Mouse (Mus musculus): ENCODE results near the gene Endou. TPM values are rescaled to one million over a fixed set of nuclear protein-coding genes. Genes with fewer than 3 reads are reported as not detected.
A peak's percentile ranks its signal among the peaks of the same experiment; 100 is the strongest.

Endou gene
- 1.7 and 2.1 TPM in 2 replicates for polyA plus RNA-seq (2012; rRNA removed)

GRCm38 (mm10) chr15:97731111-97731510, at the start of gene Endou:
Gene Endou, minus strand, starts transcription at chr15:97731339.
- no peak for DNase-seq (ENCODE audit: low spot score)

DNA sequence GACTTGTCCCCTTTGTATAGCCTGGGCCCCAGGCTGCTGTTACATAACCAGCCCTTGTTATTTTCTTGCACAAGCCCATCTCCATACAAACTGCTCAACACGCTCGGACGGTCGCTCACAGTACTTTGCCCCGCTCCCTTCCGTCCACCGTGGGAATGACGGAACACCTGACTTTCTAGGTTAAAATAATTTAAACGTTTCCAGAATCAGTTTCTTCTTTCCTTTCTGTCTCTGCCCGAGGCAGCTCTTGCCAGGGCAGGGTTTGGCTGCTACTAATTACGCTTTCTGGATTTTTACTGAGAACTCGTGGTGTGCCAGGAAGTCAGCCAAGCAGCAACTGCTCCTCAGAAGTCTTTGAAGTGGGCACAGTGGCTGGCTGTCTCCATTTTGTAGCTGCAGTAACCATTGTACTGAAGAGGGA, 49.5 kb upstream of the Endou start:
- DNase-seq (ENCODE audit: low spot score) = no peak

DNA sequence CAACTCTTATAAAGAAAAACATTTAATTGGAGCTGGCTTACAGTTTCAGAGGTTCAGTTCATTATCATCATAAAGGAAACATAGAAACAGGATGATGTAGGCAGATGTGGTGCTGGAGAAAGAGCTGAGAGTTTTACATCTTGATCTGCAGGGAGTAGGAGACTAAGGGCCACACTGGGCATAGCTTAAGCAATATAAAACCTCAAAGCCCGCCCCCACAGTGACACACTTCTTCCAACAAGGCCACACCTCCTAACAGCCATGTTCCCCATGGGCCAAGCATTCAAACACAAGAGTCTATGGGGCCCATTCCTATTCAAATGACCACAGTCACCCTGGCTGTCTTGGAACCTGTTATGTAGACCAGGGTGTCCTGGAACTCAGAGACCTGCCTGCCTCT, 48.4 kb upstream of the Endou start:
- DNase-seq (ENCODE audit: low spot score) = no peak

DNA sequence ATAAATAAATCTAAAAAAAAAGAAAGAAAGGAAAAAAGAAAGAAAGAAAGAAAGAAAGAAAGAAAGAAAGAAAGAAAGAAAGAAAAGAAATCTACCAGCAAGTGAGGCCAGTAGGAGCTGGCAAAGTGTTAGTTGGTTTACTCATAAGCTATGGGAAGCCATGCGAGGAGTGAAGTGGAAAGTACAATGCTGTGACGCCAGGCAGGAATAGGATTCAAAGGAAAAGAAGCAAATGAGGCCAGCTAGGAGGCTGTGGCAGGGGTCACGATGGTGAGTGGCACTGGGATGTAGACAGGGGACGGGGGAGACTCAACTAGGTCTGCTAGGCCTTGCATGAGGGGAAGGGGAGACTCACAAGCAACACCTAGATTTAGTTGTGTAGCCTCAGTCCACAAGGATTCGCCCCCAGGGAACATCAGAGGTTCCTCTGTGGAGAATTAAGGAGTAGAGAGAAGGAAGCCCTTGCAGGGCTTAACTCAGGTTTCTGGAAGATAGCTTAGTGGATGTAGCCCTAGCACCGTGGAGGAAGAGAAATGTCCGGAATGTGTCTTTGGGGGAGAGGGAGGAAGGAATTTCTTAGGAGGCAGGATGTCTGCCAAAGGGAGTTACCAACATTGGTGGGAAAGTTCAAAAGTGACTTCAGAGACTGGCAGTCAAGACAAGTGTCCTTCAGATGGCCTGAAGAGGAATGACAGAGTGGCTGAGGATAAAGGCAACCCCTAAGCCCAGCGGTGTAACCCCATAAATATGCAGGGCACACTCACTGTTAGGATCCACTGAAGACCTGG, 47.4 kb upstream of the Endou start, which contains the start of gene Slc48a1:
Gene Slc48a1 (plus strand): TSS at position 210 of the 788 bp plus-strand sequence.
- no peak for DNase-seq (ENCODE audit: low spot score)

DNA sequence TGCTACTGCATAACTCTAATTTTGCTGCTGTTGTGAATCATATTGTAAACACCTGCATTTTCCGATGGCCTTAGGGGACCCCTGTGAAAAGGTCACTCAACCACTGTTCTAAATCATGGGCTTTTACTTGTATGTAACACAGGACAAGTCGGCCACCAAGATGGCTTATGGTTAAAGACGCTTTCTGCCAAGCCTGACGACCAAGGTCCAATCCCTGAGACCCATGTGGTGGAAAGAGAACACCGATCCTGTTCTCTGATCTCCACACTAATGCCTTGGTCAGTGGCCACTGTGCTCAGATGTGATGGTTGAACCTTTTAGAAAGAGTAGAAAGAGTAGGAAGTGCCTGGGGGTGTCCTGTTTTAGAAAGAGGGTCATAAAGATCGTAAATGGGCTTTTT, 45.8 kb upstream of the Endou start:
- DNase-seq (ENCODE audit: low spot score) = no peak

GRCm38 (mm10) chr15:97776514-97776913, 45.4 kb upstream of the Endou start:
- DNase-seq (ENCODE audit: low spot score) = no peak

- DNase-seq (ENCODE audit: low spot score) = no peak
Observed at GRCm38 (mm10) chr15:97773961-97774370, 42.8 kb upstream of the Endou start.

DNA sequence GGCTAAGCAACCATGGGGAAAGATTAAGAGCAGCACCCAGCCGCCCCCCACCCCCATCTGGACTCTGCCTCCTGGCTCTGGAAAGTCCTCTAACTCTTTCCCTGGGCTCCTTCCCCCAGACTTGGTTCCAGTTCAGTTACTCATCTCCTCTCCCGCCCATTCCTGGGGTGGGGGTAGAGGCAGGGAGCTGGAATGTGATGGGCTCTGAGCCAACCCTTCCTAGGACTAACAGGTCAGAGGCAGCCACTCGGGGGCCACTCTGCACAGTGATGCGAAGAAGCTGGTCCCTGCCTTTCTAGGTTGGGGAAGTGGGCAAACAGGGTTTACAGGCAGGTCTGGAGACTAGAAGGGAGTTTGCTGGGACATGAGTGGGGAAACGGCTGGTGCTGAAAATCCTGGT, 42.0 kb upstream of the Endou start:
- no peak for DNase-seq (ENCODE audit: low spot score)

GRCm38 (mm10) chr15:97770280-97770679, 39.1 kb upstream of the Endou start:
- no peak for DNase-seq (ENCODE audit: low spot score)

DNA sequence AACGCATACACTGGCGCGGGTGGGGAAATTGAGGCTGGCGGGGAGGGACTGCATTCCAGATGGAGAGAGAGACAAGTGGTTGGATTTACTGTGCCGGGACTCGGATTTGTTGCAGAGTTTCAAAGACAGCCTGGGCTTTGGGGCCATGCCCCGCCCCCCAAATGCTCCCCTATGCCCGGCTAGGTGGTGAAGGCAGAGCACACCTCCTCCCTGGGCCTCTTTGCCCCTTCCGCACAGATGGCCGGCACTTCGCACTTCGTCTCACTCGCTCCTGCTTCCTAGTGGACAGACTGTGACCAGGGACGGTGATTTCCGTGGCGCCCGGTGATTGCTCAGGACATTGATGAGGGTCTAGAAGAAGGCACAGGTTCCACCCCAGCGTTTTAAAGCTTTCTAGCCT, 37.1 kb upstream of the Endou start:
- no peak for DNase-seq (ENCODE audit: low spot score)

- peak; percentile 65 for DNase-seq (ENCODE audit: low spot score)
Observed at GRCm38 (mm10) chr15:97767280-97768186, 36.4 kb upstream of the Endou start, which contains the start of gene Rapgef3. Gene Rapgef3, minus strand, starts transcription at chr15:97767972.

GRCm38 (mm10) chr15:97766594-97767279, 35.6 kb upstream of the Endou start:
- no peak for DNase-seq (ENCODE audit: low spot score)

DNA sequence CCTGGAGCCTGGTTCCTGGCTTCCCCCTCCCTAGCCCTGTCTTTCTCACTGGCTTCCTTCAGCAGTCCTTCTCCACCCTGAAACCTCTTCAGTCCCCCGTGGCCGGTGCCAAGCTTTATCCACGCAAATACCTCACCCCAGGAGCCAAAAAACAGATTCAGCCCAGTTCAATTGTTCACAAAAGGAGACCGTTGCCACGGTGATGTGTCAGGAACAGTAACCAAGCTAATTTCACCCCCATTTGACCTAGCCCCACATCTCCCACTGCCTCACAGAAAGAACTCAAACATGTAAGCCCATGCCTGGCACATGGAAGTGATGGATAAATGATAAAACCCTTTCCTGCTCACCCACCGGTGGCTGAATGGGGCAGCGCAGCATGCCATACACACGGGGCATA, 35.1 kb upstream of the Endou start:
- DNase-seq (ENCODE audit: low spot score) = no peak

- no peak for DNase-seq (ENCODE audit: low spot score)
Observed at GRCm38 (mm10) chr15:97765090-97765794, 34.1 kb upstream of the Endou start.

- DNase-seq (ENCODE audit: low spot score) = no peak
Observed at GRCm38 (mm10) chr15:97764532-97764931, 33.4 kb upstream of the Endou start.

- no peak for DNase-seq (ENCODE audit: low spot score)
Observed at GRCm38 (mm10) chr15:97763256-97764049, 32.3 kb upstream of the Endou start.

- DNase-seq (ENCODE audit: low spot score) = no peak
Observed at GRCm38 (mm10) chr15:97762733-97763132, 31.6 kb upstream of the Endou start.

DNA sequence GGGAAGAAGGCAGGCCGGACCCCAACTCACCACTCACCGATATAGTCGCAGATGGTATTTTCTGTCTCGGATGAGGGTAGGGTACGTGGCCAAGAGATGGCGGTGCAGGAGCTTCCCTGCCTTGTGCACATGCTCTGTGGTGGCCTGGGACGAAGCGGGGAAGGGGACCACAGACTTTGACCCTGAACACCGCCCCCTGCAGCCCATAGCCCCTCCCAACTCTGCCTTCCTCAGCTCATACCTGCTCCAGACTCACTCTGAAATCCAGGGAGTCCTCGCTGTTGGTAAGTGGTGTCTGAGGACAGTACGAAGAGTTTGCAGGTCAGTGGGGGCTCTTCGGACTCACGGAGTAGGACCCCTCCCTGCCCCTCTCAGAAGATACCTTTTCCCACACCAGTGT, 30.3 kb upstream of the Endou start:
- no peak for DNase-seq (ENCODE audit: low spot score)

DNA sequence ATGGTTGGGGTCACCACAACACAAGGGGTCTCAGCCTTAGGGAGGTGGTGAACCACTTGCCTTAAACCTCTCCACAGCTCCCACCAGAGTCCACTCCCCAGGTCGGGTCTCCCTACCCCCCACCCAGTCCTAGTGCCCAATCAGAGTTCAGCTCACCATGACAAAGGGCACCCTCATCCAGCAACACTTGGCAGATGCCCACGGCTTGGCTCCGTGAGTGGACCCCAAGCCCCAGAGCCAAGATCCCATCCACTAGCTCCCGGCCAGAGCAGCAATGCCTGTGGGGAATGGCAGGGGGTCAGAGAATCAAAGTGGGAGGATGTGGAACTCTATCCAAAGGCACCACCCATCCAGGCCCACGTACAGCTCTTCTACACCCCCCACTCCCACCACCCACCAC, 29.8 kb upstream of the Endou start:
- no peak for DNase-seq (ENCODE audit: low spot score)

GRCm38 (mm10) chr15:97760006-97760405, 28.9 kb upstream of the Endou start:
- no peak for DNase-seq (ENCODE audit: low spot score)

DNA sequence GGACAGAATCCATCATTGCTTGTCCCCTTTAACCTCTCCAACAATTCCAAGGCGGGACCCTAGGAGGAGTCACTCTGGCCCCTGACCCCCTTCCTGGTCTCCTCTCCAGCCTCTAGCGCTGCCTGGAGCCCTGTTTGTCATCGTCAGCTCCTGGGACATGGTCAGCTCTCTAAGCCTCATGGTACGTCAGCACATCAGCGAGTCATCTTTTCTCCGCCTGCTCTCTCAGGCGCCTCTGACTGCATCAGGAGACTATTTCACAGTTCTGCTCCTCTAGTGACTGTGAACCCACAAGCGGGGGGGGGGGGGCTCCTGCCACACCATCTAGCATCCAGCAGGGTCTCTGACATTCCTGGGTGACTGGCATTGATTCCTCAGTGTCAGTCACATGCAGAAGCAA, 24.2 kb upstream of the Endou start:
- no peak for DNase-seq (ENCODE audit: low spot score)
